Mouse (Mus musculus) hindlimb bud, embryonic 11.5 days (tissue): ENCODE data around the gene Nubp1.
A peak's percentile ranks its signal among the peaks of the same experiment; 100 is the strongest.

ENCODE experiments used
- DNase-seq: peaks from one replicate; pipeline ENCODE4 v3.0.0-alpha.2; 2012; ENCODE audit warnings: low read depth, low spot score; ENCODE audit errors: extremely low spot score

Nubp1 gene

GRCm38 (mm10) chr16:10411764-10412746 lies at the start of gene Nubp1:
Nubp1 (plus strand) TSS chr16:10411948.
- peak; percentile 73 for DNase-seq

- DNase-seq = no peak
Measured at GRCm38 (mm10) chr16:10363061-10363460, 48.7 kb upstream of the Nubp1 start.

- DNase-seq = no peak
Measured at GRCm38 (mm10) chr16:10365796-10366195, 46.0 kb upstream of the Nubp1 start.

GRCm38 (mm10) chr16:10366240-10367217 lies 45.2 kb upstream of the Nubp1 start:
- no peak for DNase-seq

- DNase-seq = no peak
Measured at GRCm38 (mm10) chr16:10369468-10369934, 42.2 kb upstream of the Nubp1 start.

- DNase-seq = no peak
Measured at GRCm38 (mm10) chr16:10369996-10370395, 41.8 kb upstream of the Nubp1 start.

GRCm38 (mm10) chr16:10372372-10372771 lies 39.4 kb upstream of the Nubp1 start:
- no peak for DNase-seq

GRCm38 (mm10) chr16:10374254-10375011 lies 37.3 kb upstream of the Nubp1 start:
- no peak for DNase-seq

- DNase-seq = no peak
Measured at GRCm38 (mm10) chr16:10377286-10377685, 34.5 kb upstream of the Nubp1 start.

GRCm38 (mm10) chr16:10379531-10379930 lies 32.2 kb upstream of the Nubp1 start:
- no peak for DNase-seq

- no peak for DNase-seq
Measured at GRCm38 (mm10) chr16:10384060-10384497, 27.7 kb upstream of the Nubp1 start.

- DNase-seq = no peak
Measured at GRCm38 (mm10) chr16:10384544-10384943, 27.2 kb upstream of the Nubp1 start.

- DNase-seq = no peak
Measured at GRCm38 (mm10) chr16:10385261-10385660, 26.5 kb upstream of the Nubp1 start.

GRCm38 (mm10) chr16:10388634-10389365 lies 22.9 kb upstream of the Nubp1 start:
- no peak for DNase-seq

- no peak for DNase-seq
Measured at GRCm38 (mm10) chr16:10392587-10392986, 19.2 kb upstream of the Nubp1 start.

- no peak for DNase-seq
Measured at GRCm38 (mm10) chr16:10394699-10395540, 16.8 kb upstream of the Nubp1 start, which contains the start of gene Tekt5. Tekt5 (minus strand) TSS chr16:10395490.

- DNase-seq = no peak
Measured at GRCm38 (mm10) chr16:10398755-10399154, 13.0 kb upstream of the Nubp1 start.

- peak; percentile 54 for DNase-seq
Measured at GRCm38 (mm10) chr16:10399160-10399559, 12.6 kb upstream of the Nubp1 start.

GRCm38 (mm10) chr16:10415976-10416375 lies 4.2 kb downstream of the Nubp1 start:
- DNase-seq = no peak
